Mouse (Mus musculus) thymus, postnatal 0 days (tissue): ENCODE data around the gene Zfp260. TPM values are rescaled to one million over a fixed set of nuclear protein-coding genes. Genes with fewer than 3 reads are reported as not detected.

ENCODE experiments used
- DNase-seq: peaks from one replicate; pipeline ENCODE4 v3.0.0-alpha.2; 2015; ENCODE audit warnings: low spot score
- microRNA-seq: library from miRNA; unstranded; fragments of <30 nt; microRNA quantifications from one replicate; pipeline ENCODE4, GENCODE M21; 2016; ENCODE audit warnings: borderline number of aligned reads
- polyA plus RNA-seq: library from polyadenylated mRNA; unstranded; fragments of >200 nt; fragmentation: Nextera tagmentation; extraction: Ambion mirVana; gene quantifications from 2 replicates; pipeline ENCODE4 v1.2.1, GENCODE M21; 2015

The Zfp260 gene
- polyA plus RNA-seq, 1 experiment from 2014 or later: 59.7 TPM

GRCm38 (mm10) chr7:30121308-30122187, 27.0 kb downstream of the Zfp260 start, which contains the start of gene Zfp382:
TSS of gene Zfp382 (plus strand) at chr7:30121942.
- DNase-seq: peak; percentile 91

DNA sequence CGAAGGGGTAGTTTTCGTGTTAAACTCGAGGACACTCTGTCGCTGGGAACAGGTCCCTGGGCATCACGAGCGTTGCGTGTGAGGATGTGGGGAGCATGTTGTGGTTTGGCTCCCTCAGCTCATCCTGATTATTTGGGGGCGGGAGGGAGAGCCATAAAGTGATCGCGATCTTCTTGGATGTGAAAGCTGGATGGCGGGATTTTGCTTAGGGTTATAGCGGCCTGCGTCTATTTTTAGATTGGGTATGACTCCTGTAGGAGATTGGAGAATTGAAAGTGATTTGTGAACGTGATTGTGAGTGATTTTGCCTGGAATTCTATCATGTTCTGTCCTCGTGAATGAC, 27.6 kb downstream of the Zfp260 start:
- no peak for DNase-seq

GRCm38 (mm10) chr7:30129900-30130299, 35.3 kb downstream of the Zfp260 start:
- no peak for DNase-seq

DNA sequence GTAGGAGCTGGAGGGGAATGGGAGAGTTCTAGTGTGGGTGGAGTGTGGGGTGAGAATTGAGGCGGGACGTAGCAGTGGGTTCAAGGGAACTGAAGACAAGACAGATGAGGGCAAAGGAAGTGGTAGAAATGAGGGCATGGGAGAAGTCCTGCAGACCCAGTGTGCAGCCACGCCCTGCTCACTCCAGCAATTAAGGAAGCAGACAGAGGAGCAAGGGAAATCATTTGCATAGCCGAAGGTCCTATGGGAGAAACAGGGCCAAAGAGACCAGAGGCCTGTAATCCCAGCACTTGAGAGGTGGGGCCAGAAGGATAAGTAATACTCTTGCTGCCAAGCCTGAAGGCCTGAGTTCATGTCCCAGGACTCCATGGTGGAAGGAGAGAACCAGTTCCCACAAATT, 37.8 kb downstream of the Zfp260 start:
- no peak for DNase-seq

GRCm38 (mm10) chr7:30136826-30137225, 42.2 kb downstream of the Zfp260 start:
- DNase-seq: no peak

DNA sequence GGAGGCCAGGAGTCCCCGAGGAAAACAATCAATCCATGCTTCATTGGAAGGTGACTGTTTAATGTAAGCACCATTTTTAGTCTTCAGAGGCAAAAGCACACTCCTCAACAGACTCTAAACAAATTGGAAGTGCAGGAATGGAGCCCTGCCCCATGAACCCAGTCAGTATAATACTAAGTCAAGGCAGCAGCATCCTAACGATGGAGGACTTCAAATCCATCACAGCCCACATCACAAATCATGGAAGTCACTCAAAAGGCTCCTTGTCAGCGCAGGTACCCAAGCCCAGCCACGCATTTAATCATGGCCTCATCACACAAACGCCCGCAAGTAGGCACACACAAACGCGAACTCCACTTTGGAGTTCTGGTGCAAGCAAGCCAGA, 48.6 kb downstream of the Zfp260 start:
- DNase-seq: no peak

DNA sequence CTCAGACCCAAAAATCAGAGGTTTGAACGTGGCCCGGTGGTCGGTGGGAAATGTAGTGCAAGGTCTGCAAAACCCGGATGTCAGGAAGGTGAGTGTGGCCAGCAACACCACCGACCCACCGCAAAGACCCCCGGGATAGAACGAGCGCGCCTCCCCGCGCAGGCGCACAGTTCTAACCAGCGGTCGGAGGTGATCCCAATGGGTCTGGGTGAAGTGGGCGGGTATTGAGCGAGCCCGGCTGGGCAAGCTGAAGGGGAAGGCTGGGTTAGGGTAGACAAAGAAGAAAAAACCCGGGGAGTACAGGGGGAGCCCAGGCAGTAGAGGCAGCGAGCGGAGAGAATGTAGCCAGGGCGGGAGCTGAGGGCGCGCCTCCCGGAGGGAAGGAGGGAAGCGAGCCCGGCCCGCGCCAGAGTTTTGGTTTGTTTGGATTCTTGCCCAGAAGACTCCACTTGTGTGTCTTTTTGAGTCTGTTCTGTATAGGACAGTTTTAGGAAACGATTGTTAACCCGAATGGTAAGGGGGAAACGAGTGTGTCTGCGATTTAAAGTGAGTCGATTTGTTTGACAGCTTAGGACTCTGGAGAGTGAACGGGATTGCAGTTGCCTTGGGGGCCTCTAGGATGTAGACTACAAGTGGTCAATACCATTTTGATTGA, 49.1 kb downstream of the Zfp260 start:
- peak; percentile 67 for DNase-seq

DNA sequence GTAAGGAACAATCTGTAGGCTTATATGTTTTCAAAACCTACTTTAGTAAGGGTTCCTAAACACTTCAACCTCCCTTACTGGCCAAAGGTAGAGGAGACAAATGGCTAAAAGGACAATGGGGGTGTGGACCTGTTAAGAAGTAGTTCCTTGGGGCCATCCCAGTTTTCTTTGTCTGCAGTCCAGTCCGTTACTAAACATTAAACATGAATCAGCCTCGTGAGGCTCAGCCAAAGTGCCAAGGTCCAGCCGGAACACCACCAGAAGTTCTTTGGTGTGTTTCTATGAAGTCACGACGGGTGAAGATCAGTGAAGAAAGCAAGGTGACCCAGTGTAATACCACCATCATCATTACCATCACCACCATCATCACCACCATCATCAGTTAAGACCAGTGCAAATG, 52.4 kb downstream of the Zfp260 start:
- no peak for DNase-seq

DNA sequence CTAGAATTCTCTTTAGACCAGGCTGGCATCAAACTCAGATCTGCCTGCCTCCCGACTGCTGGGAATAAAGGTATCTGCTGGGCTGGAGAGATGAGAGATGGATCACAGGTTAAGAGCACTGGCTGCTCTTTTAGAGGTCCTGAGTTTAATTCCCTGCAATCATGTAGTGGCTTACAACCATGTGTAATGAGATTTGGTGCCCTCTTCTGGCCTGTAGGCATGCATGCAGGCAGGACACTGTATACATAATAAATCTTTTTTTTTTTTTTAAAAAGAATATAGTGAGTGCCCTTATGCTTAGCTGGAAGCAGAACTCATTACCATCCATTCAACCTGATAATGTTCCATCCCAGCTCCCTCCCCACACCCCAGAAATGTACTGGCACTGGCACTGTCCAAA, 59.5 kb downstream of the Zfp260 start:
- DNase-seq: no peak

- no peak for DNase-seq
Measured at GRCm38 (mm10) chr7:30155507-30155906, 60.9 kb downstream of the Zfp260 start.

Small RNA genes lying within 50 kb of the gene (microRNA-seq; reads per million reads assigned to microRNA genes)
- not detected for gene Gm23368

Other genes with a start within 250 kb of the Zfp260 start
- gene Zfp940, start 241.1 kb upstream of the Zfp260 start, polyA plus RNA-seq: 4.6 and 4.8 TPM in 2 replicates
- 3.0 and 3.1 TPM in 2 replicates for gene Zfp420, start 234.8 kb upstream of the Zfp260 start, polyA plus RNA-seq
- gene Zfp27, start 188.2 kb upstream of the Zfp260 start, polyA plus RNA-seq: 6.4 and 6.9 TPM in 2 replicates
- 0.90 and 1.1 TPM in 2 replicates for gene Zfp383, start 186.6 kb upstream of the Zfp260 start, polyA plus RNA-seq
- 6.8 and 9.2 TPM in 2 replicates for gene Zfp74, start 140.7 kb upstream of the Zfp260 start, polyA plus RNA-seq
- gene Zfp568, start 110.8 kb upstream of the Zfp260 start, polyA plus RNA-seq: 3.1 and 4.2 TPM in 2 replicates
- gene Zfp14, start 43.4 kb upstream of the Zfp260 start, polyA plus RNA-seq: 2.4 and 3.1 TPM in 2 replicates
- 6.8 and 7.1 TPM in 2 replicates for gene Zfp82, start 21.9 kb upstream of the Zfp260 start, polyA plus RNA-seq
- gene Gm26920, start 4.4 kb upstream of the Zfp260 start, polyA plus RNA-seq: 1.3 and 1.4 TPM in 2 replicates
- 9.2 and 10.6 TPM in 2 replicates for gene Zfp566, start 4.2 kb upstream of the Zfp260 start, polyA plus RNA-seq
- gene Zfp382, start 27.2 kb downstream of the Zfp260 start, polyA plus RNA-seq: 10.9 and 13.6 TPM in 2 replicates
- 7.6 and 9.6 TPM in 2 replicates for gene Zfp146, start 75.0 kb downstream of the Zfp260 start, polyA plus RNA-seq
- gene Cox7a1, start 89.4 kb downstream of the Zfp260 start, polyA plus RNA-seq: 9.2 and 11.6 TPM in 2 replicates
- gene Capns1, start 104.0 kb downstream of the Zfp260 start, polyA plus RNA-seq: 66.9 and 76.2 TPM in 2 replicates
- gene Polr2i, start 137.2 kb downstream of the Zfp260 start, polyA plus RNA-seq: 134 and 137 TPM in 2 replicates
- gene Tbcb, start 137.5 kb downstream of the Zfp260 start, polyA plus RNA-seq: 149 and 155 TPM in 2 replicates
- 0.26 and 0.78 TPM in 2 replicates for gene Ovol3, start 140.9 kb downstream of the Zfp260 start, polyA plus RNA-seq
- 0.19 and 0.23 TPM in 2 replicates for gene Thap8, start 185.3 kb downstream of the Zfp260 start, polyA plus RNA-seq
- 6.4 and 7.8 TPM in 2 replicates for gene Wdr62, start 185.6 kb downstream of the Zfp260 start, polyA plus RNA-seq
- gene Clip3, start 197.0 kb downstream of the Zfp260 start, polyA plus RNA-seq: 1.2 and 1.9 TPM in 2 replicates
- gene Alkbh6, start 213.9 kb downstream of the Zfp260 start, polyA plus RNA-seq: 71.3 and 71.8 TPM in 2 replicates
- gene Syne4, start 220.0 kb downstream of the Zfp260 start, polyA plus RNA-seq: 7.6 and 9.5 TPM in 2 replicates
- gene E130208F15Rik, start 227.0 kb downstream of the Zfp260 start, polyA plus RNA-seq: 0.68 and 2.0 TPM in 2 replicates
- gene Sdhaf1, start 229.1 kb downstream of the Zfp260 start, polyA plus RNA-seq: 19.0 and 22.7 TPM in 2 replicates